Mouse (Mus musculus) E14TG2a.4 (cell line): ENCODE measurements around the gene Pi4kb.
A peak's percentile ranks its signal among the peaks of the same experiment; 100 is the strongest.

Experiments
- CTCF ChIP-seq: conservative IDR thresholded peaks from 2 replicates; pipeline ENCODE4 v1.5.1; 2014; ENCODE audit warnings: low read length
- NANOG ChIP-seq: IDR thresholded peaks from 2 replicates; pipeline ENCODE4 v1.6.1; 2014; ENCODE audit warnings: borderline replicate concordance, low read length, mixed read lengths
- POU5F1 ChIP-seq: IDR thresholded peaks from 2 replicates; pipeline ENCODE4 v1.6.1; 2014; ENCODE audit warnings: low read length, borderline replicate concordance

GRCm38 (mm10) chr3:95052959-95053358 lies 78.4 kb downstream of the Pi4kb start:
- TF ChIP-seq CTCF (peak; percentile 99), NANOG (no peak), POU5F1 (no peak)
